Mouse (Mus musculus) MEL (cell line): Measurements from ENCODE around the gene Mageb2.
"Not testable (repeated sequence)": the region's sequence is repeated elsewhere in the genome, so short reads cannot be mapped to it uniquely, and the experiment has no call there.

ENCODE experiments used
- CHD1 ChIP-seq: IDR thresholded peaks from 2 replicates; pipeline ENCODE4 v1.6.1; 2012; ENCODE audit warnings: low read depth, mild to moderate bottlenecking, inconsistent platforms, low read length, improper control_type of control experiment
- CTCF ChIP-seq, 3 experiments: IDR thresholded peaks in 2 of 3; conservative IDR thresholded peaks in 1 of 3; 2 replicates each; pipeline ENCODE4 v1.5.1; 2011 to 2012; ENCODE audit warnings: low read length in 3 of 3, low read depth in 2 of 3, mild to moderate bottlenecking in 2 of 3, improper control_type of control experiment in 1 of 3, inconsistent platforms in 1 of 3, mixed read lengths in 1 of 3, moderate library complexity in 1 of 3; ENCODE audit not compliant: control insufficient read depth in 1 of 3, insufficient read depth in 1 of 3, poor library complexity in 1 of 3, severe bottlenecking in 1 of 3
- E2F4 ChIP-seq: IDR thresholded peaks from 2 replicates; pipeline ENCODE4 v1.6.1; 2011; ENCODE audit warnings: low read depth, low read length, improper control_type of control experiment, borderline replicate concordance
- KAT2A ChIP-seq: conservative IDR thresholded peaks from 2 replicates; pipeline ENCODE4 v1.6.1; 2012; ENCODE audit warnings: low read depth, low read length, improper control_type of control experiment, inconsistent platforms
- POLR2A ChIP-seq, 2 experiments: IDR thresholded peaks; 2 replicates each; pipeline ENCODE4 v1.6.1; 2011 to 2012; ENCODE audit warnings: low read length in 2 of 2, mild to moderate bottlenecking in 2 of 2, control low read depth in 1 of 2, improper control_type of control experiment in 1 of 2, low read depth in 1 of 2, moderate library complexity in 1 of 2; ENCODE audit not compliant: control insufficient read depth in 1 of 2, insufficient read depth in 1 of 2, poor library complexity in 1 of 2
- TCF12 ChIP-seq: IDR thresholded peaks from 2 replicates; pipeline ENCODE4 v1.6.1; 2014; ENCODE audit warnings: low read depth, mild to moderate bottlenecking, inconsistent platforms, low read length, improper control_type of control experiment, moderate library complexity

DNA sequence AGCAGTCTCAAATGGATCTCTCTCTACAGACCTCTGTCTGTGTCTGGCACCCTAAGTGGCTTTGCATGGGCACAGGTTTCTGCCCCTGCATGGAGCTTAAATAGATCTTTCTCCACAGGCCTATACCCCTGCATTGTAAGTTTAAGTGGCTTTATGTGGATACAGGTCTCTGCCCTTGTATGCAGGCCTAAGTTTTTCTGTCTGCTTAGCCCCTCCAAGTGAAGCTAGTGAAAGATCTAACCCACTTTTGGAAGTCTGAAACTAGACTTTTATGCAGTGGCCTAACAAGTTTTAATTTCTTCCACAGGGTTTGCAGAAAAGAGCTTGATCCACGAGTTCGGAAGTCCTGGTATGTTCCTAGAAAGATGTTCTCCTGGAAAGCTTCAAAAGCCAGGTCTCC, at the start of gene Mageb2:
- TF ChIP-seq TCF12; KAT2A; CHD1; CTCF (IDR thresholded peaks at IDR 0.05 in 2 of 3, conservative IDR thresholded peaks at IDR 0.05 in 1 of 3; ENCODE audit: control insufficient read depth in 1 of 3, insufficient read depth in 1 of 3, low read depth in 2 of 3, low read length in 3 of 3, poor library complexity in 1 of 3, severe bottlenecking in 1 of 3); POLR2A (IDR thresholded peaks at IDR 0.05; ENCODE audit: control insufficient read depth in 1 of 2, insufficient read depth in 1 of 2, low read depth in 1 of 2, low read length in 2 of 2, poor library complexity in 1 of 2); E2F4: not testable (repeated sequence)
